Mouse (Mus musculus) telencephalon, adult 2 months (tissue): ENCODE results near the gene Lars2.

Experiments
- DNase-seq: peaks from one replicate; pipeline ENCODE4 v3.0.0-alpha.2; 2011; ENCODE audit warnings: low read depth, low spot score

The Lars2 gene

DNA sequence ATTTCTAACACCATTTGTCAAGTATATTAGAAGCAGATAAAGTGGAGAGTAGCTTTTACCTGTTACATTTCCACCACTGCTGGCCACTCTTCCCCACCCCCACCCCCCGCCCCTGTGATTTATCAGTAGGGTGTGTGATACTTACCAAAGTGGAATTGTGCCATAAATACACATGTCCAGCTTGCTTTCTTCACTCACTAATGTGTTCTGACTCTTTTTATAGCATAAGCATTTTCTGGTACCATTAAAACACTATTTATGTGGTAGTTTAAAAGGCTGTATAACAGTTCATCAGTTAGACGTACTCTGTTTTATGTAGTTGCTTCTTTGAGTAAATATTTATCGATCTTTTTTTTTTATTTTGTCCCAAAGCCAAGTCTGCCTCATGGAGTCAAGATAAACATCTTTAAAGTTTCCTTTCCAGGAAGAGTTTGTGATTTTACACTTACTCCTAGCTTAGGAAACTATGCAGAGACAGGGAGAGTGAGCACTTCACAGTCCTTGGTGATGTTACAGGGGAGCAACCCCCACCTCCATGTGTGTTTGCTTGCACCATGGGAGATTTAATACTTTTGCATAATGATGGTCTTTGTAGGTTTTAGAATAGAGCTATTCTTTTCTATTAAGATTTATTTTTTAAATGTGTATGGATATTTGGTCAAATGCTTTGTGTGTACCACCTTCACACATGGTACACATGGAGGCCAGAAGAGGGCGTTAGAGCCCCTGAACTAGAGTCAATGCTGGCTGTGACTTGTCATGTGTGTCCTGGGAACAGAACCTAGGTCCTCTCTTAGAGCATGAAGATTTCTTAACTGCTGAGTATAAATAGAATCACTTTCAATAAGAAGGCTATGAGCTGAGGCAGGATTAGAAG lies 139.8 kb downstream of the Lars2 start:
- DNase-seq: no peak

DNA sequence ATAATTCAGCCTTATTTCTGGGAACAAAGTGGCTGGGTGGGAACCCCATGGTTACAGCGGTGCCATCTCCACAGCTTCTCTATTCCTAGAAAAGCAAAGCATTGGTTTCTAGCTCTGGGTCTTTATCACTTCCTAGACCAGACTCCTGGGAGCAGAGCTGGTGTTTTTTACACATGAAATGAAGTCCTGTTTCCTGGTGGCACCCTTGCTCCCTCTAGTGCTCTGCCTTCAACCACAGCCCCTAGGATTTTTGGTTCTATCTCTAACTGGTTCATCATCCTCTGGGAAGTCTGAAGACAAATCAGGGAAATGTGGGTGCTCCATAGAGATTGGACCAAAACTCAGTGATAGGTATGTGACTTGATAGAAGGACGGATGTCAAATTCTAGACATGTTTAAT lies 140.7 kb downstream of the Lars2 start:
- DNase-seq: no peak

DNA sequence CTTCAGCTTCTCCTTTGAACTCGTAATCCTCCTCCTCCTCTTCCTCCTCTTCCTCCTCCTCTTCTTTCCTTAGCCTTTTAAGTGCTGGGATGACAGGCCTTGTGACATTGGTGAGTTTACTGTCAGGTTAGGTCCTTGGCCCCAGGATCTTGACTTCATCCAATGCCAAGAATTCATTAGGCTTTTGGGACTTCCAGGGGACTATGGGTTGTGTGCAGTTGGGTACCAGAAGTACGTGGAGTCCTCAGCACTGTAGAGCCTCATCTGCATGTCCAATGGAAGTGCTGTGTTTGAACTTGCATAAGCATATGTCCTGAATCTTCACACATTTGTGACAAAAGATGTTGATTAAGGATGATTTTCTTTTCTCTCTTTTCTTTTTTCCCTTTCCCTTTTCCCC lies 142.3 kb downstream of the Lars2 start:
- no peak for DNase-seq

DNA sequence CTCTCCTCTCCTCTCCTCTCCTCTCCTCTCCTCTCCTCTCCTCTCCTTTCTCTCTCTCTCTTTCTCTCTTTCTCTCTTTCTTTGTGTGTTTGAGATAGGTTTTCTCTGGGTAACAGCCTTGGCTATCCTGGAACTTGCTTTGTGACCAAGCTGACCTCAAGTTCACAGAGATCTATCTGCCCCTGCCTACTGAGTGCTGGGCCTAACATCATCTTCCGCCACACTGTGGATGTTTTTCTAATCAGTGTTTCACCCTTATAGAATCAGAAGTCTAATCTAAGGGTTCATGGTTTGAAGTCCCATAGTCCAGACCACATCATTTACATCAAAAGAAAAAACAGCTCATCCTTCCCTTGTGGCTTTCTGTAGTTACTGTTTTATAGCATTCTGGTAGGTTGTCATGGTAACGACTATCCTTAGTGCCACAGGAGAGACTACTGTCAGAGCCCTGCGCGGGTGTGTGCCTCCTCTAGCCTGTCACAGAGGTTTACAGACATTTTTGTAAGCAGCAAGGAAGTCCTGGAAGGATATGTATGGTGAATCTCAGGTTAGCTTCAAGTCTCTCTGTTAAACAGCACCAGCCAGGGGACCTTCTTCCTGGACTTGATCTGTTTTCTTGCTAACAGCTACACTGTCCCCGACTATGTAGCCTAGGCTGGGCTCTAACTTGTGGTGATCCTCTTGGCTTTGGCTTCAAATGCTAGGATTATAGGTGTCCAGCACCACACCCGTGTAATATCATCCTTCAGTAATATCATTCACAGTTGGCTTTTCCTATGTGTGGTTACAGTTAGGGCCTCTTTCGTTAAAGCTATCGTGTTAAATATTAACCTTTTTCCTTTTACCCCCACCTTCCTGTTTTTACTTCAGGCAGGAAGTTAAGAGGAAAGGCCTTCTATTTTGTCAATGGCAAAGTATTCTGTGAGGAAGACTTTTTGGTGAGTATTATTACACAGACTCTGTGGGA lies 143.2 kb downstream of the Lars2 start:
- DNase-seq: peak; percentile 72

DNA sequence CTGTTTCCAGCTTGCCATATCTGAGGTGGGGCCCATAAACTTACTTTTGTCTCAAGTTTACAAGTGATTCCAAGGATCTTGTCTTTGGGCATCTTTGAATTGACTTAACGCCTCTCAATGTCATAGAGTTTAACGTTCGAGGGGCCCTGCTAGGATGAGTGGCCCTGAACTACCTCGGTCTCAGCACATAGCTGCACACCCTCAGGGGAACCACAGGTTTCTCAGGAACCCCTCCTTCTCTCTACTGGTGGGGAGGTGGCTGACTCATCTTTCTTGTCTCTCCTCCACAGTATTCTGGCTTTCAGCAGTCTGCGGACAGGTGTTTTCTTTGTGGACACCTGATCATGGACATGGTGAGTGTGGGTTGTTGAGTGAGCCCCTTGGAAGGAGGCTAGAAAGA lies 144.2 kb downstream of the Lars2 start:
- no peak for DNase-seq
